Mouse (Mus musculus) cerebellum, adult 2 months (tissue): ENCODE data around the gene Ugt1a2.

ENCODE experiments used
- CTCF ChIP-seq: fragments of 200-500 bp; IDR thresholded peaks from 2 replicates; pipeline ENCODE4 v1.5.1; 2011; ENCODE audit warnings: low read depth, mild to moderate bottlenecking, control low read depth, low read length, moderate library complexity, borderline replicate concordance; ENCODE audit not compliant: insufficient read depth
- POLR2A ChIP-seq: fragments of 200-500 bp; IDR thresholded peaks from 2 replicates; pipeline ENCODE4 v1.6.1; 2011; ENCODE audit warnings: low read length, control low read depth, borderline replicate concordance; ENCODE audit not compliant: insufficient read depth

DNA sequence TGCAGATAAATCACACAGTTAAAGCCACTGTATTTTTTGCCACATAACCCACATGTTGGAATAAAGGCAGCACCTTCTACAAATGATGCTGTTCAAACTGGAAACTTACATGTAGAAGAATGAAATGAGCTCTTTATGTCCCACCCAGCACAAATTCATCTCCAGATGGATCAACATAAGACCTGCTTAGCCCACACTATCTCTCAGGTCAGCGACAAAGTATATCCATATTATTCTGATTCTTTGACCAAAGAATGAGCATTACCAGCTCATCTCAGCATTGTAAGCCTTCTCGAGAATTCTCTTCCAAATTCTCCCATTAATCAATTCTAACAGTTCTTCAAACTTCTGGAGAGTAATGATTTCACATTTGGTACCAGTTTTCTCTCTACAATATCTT lies 21.8 kb downstream of the Ugt1a2 start:
- TF ChIP-seq CTCF, result no peak
- no peak for TF ChIP-seq POLR2A
